Mouse (Mus musculus) heart, adult 2 months (tissue): ENCODE data around the gene Rrm1. TPM values are rescaled to one million over a fixed set of nuclear protein-coding genes. Genes with fewer than 3 reads are reported as not detected.

Experiments used
- DNase-seq, 2 experiments: peaks; one replicate each; pipeline ENCODE4 v3.0.0; 2021
- H3K27ac ChIP-seq: fragments of 200-600 bp; 2 replicates; pipeline ENCODE4 v1.8.1; 2022
- H3K27me3 ChIP-seq: fragments of 200-500 bp; 2 replicates; pipeline ENCODE4 v1.6.1; 2012; ENCODE audit warnings: mild to moderate bottlenecking, low read length, inconsistent platforms, mixed read lengths; ENCODE audit not compliant: control insufficient read depth, insufficient read depth
- H3K36me3 ChIP-seq: fragments of 200-500 bp; 2 replicates; pipeline ENCODE4 v1.6.1; 2012; ENCODE audit warnings: low read length, inconsistent platforms; ENCODE audit not compliant: control insufficient read depth, insufficient read depth
- H3K4me1 ChIP-seq: fragments of 200-500 bp; 2 replicates; pipeline ENCODE4 v1.6.1; 2011; ENCODE audit warnings: low read length; ENCODE audit not compliant: control insufficient read depth, insufficient read depth
- H3K4me3 ChIP-seq: fragments of 200-600 bp; 2 replicates; pipeline ENCODE4 v1.8.1; 2022
- H3K79me2 ChIP-seq: fragments of 200-500 bp; replicated peaks from 2 replicates; pipeline ENCODE4 v1.6.1; 2012; ENCODE audit warnings: mild to moderate bottlenecking, inconsistent platforms, low read length, moderate library complexity, mixed read lengths; ENCODE audit not compliant: control insufficient read depth, insufficient read depth
- H3K9ac ChIP-seq: fragments of 200-500 bp; 2 replicates; pipeline ENCODE4 v1.6.1; 2012; ENCODE audit warnings: low read depth, mild to moderate bottlenecking, control low read depth, inconsistent platforms, low read length, mixed read lengths
- CTCF ChIP-seq: fragments of 200-600 bp; IDR thresholded peaks from 2 replicates; pipeline ENCODE4 v1.8.1; 2022; ENCODE audit warnings: antibody characterized with exemption, mild to moderate bottlenecking, moderate library complexity
- EP300 ChIP-seq: fragments of 200-500 bp; IDR thresholded peaks from 2 replicates; pipeline ENCODE4 v1.6.1; 2011; ENCODE audit warnings: low read depth, low read length, control low read depth; ENCODE audit not compliant: insufficient read depth
- POLR2A ChIP-seq: fragments of 200-500 bp; IDR thresholded peaks from 2 replicates; pipeline ENCODE4 v1.6.1; 2011; ENCODE audit warnings: mild to moderate bottlenecking, low read depth, low read length, control low read depth; ENCODE audit not compliant: insufficient read depth
- WGBS: fragments of 180-500 bp; shearing (Covaris S2); methylation state at CpG from one replicate; pipeline ENCODE4 v1.1.7; 2018; 5-methylcytosine and 5-hydroxymethylcytosine counted together
- intact Hi-C: fragments of 180-260 bp; cut with DNase I; formaldehyde crosslinking; loops from one replicate; pipeline ENCODE4 v1.15.1; 2025
- long read RNA-seq: library from polyadenylated mRNA; stranded (forward); transcript quantifications from one replicate; pipeline ENCODE4 v2.0.0, GENCODE M21; 2021
- polyA plus RNA-seq: library from polyadenylated mRNA; depleted of rRNA; stranded (reverse); fragments of >200 nt; gene quantifications from 2 replicates; pipeline ENCODE4 v1.2.3, GENCODE M21; 2012; rRNA removed
- total RNA-seq, 2 experiments: library from RNA; stranded (reverse); gene quantifications; 2 replicates each; pipeline ENCODE4 v1.2.3; 2021

The Rrm1 gene
- total RNA-seq: 1 to 10 TPM; 9.6 to 9.9 TPM
- 4.4 and 8.1 TPM in 2 replicates for polyA plus RNA-seq
- long read RNA-seq, transcript Rrm1-201 (19 exons, 3,997 nt): major isoform, 18 of 19 reads
- long read RNA-seq, partial matches to known transcripts: 1 of 19 reads
- long read RNA-seq, other reads (novel, unspliced or antisense): 0 of 19 reads

DNA sequence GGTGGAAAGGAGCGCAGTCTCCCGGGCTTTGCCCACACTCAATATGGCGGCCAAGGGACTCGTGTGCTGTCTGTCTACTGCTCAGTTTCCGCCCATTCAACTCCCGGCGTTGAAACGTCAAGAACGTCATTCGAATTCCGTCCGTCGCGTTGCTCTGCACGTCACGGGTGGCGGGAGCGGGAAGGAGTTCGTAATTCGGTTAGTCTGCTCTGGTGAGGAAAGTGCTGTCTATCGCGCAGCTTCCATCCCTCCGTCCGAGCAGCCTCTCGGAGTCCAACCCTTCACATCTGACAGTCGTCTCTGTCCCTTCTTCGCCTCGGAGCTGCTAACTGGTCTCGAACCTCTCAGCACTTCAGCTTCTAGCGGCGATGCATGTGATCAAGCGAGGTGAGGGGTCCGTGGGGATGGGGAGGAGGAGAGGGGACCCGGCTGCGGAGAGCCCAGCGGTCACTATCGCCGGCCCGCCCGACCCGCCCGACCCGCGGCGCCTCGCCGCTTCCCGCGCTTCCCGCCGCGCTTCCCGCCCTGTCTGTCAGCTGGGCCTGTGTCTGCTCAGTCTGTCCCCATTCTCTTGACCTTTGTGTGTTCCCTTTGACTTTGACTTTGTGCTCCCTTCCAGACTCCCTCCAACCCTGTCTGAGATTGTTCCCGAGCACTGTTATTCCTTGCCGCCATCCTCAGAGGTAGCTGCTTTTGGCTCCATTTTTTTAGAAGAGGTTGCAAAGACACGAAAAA lies at the start of gene Rrm1:
Gene Rrm1 (plus strand): TSS at position 39 of the 735 bp plus-strand sequence.
- H3K27me3 ChIP-seq: no peaks in the 10 kb centered on the region
- H3K4me3 ChIP-seq: peak within 1 kb of the TSS; percentile 76
- no peaks in the 10 kb centered on the region for H3K36me3 ChIP-seq
- DNase-seq: peak; percentile 95 to 96
- no peak for TF ChIP-seq CTCF
- TF ChIP-seq EP300: peak; percentile 91
- peak; percentile 71 for TF ChIP-seq POLR2A
- no peaks in the 10 kb centered on the region for H3K4me1 ChIP-seq
- H3K79me2 ChIP-seq: no peaks in the 10 kb centered on the region; the same call in 1 of the 2 replicates
- peak within 1 kb of the TSS; percentile 61 for H3K27ac ChIP-seq
- intact Hi-C loops: no loop called here
- peak within 1 kb of the TSS; percentile 64 for H3K9ac ChIP-seq
- under 1% methylated on average over 56 of the region's 56 CpGs for WGBS

DNA sequence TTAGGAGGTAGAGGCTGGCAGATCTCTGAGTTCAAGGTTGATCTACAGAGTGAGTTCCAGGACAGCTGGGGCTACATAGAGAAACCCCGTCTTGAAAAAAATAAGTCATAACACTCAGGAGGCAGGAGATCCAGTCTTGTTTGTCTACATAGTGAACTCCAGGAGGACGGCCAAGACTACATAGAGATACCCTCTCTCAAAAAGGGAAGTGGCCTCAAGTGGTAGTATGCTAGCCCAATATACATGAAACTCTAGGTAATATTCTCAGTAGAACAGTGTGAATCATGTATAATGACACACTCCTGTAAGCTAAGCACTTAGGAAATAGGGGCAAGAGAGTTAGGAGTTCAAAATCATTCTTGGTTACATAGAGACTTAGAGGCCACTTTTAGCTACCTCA lies 47.6 kb upstream of the Rrm1 start:
- H3K27ac ChIP-seq: no peak overlapping the region
- no peaks in the 10 kb centered on the region for H3K27me3 ChIP-seq
- no peaks in the 10 kb centered on the region for H3K79me2 ChIP-seq
- TF ChIP-seq EP300 (no peak), POLR2A (no peak), CTCF (no peak)
- intact Hi-C loops: no loop called here
- no peak for DNase-seq
- peaks cover 6% of the 10 kb centered on the region for H3K36me3 ChIP-seq
- H3K4me1 ChIP-seq: peaks cover 5% of the 10 kb centered on the region
- 93% methylated on average over 2 of the region's 2 CpGs for WGBS
- no peak overlapping the region for H3K4me3 ChIP-seq
- H3K9ac ChIP-seq: no peak overlapping the region

DNA sequence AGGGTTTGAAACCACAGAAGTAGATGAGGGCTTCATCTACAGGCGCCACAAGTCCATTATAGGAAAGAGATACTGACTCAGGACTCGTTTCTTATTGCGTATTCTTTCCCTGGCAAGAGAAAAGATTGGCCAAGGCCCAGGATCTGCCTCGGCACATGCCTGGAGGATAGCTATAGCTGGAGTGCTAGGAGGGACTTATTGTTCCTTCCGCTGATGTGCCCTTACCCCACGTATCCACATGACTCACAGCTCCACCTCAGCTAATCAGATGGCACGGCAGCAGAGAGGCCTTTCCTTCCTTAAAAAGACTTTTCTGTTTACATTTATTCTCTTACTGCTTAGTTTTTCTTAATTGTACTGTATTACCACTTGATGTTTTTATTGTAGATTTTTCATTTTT lies 45.6 kb upstream of the Rrm1 start:
- peaks cover 2% of the 10 kb centered on the region for H3K4me1 ChIP-seq
- intact Hi-C loops: loop anchor here (5.0 kb wide), 1 partner anchor 49 kb away; no protein-coding TSS in a partner anchor
- H3K27me3 ChIP-seq: no peaks in the 10 kb centered on the region
- no peak overlapping the region for H3K27ac ChIP-seq
- peak in 1 of 2 experiments; percentile 8 for DNase-seq
- no peaks in the 10 kb centered on the region for H3K79me2 ChIP-seq
- WGBS: 40% methylated on average over 7 of the region's 7 CpGs
- no peaks in the 10 kb centered on the region for H3K36me3 ChIP-seq
- TF ChIP-seq CTCF (no peak), EP300 (no peak), POLR2A (no peak)
- H3K4me3 ChIP-seq: no peak overlapping the region
- H3K9ac ChIP-seq: no peak overlapping the region

DNA sequence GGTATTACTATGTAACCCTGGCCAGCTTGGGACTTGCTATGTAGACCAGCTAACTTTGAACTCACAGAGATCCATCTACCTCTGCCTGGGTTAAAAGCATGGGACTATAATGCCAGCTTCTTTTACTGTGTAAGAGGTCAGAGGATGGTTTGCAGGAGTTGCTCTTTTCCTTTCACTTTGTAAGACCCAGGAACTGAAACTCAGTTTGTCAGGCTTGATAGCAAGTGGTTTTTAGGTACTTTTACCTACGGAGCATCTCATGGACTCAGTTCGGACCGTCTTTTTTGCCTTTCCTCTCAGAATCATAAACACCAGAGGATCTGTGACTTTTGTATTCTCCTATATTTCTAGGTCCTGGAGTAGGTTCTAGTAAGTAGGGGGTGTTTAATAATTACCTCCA lies 45.2 kb upstream of the Rrm1 start:
- intact Hi-C loops: loop anchor here (5.0 kb wide), 1 partner anchor 49 kb away; no protein-coding TSS in a partner anchor
- Histone ChIP-seq H3K79me2 (no peaks in the 10 kb centered on the region), H3K27me3 (no peaks in the 10 kb centered on the region), H3K4me3 (no peak overlapping the region), H3K9ac (no peak overlapping the region), H3K27ac (no peak overlapping the region), H3K36me3 (no peaks in the 10 kb centered on the region), H3K4me1 (peaks cover 2% of the 10 kb centered on the region)
- 94% methylated on average over 3 of the region's 3 CpGs for WGBS
- no peak for DNase-seq
- TF ChIP-seq CTCF (no peak), POLR2A (no peak), EP300 (no peak)

DNA sequence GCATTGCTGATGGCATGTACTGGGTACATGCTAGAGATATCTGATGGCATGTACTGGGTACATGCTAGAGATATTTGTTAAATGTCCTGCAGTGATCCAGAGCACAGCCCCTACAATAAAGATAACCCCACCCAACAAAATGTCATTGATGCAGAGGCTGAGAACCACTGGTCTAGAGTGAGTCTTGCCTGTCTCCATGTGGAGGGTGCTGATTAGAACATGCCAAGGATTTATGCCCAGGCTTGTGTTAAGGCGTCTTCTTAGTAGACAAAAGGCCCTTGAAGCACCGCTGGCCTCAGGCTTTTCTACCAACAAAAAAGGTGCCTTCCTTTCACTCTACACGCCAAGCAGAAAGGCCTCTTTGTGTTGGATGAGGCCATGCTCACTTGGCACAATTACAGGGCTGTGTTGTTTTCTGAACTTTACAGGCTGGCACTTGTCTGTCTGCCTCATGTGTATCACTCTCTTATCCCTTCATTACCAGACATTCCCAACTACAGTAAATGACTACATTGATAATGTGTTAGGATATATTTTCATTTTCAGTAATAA lies 42.2 kb upstream of the Rrm1 start:
- TF ChIP-seq EP300 (no peak), CTCF (no peak), POLR2A (no peak)
- Histone ChIP-seq H3K27ac (no peak overlapping the region), H3K9ac (no peak overlapping the region), H3K79me2 (no peaks in the 10 kb centered on the region), H3K36me3 (no peaks in the 10 kb centered on the region), H3K4me3 (no peak overlapping the region), H3K27me3 (no peaks in the 10 kb centered on the region), H3K4me1 (peaks cover 2% of the 10 kb centered on the region)
- 75% methylated on average over 3 of the region's 3 CpGs for WGBS
- intact Hi-C loops: loop anchor here (5.0 kb wide), 1 partner anchor 52 kb away; no protein-coding TSS in a partner anchor
- DNase-seq: no peak

DNA sequence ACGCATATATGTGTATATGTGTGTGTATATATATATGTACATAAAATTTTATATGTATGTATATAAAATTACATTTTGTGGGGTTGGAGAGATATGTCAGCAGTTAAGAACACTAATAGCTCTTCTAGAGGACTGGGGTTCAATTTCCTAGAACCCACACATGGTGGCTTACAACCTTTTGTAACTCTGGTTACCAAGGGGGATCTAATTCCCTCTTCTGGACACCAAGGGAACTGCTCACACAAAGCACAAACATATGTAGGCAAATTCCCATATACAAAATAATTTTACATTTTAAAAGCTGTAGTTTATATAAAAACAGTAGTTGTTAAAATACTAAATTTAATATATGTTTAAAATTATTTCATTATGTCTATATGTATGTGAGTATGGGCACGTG lies 37.4 kb upstream of the Rrm1 start:
- TF ChIP-seq POLR2A (no peak), CTCF (peak; percentile 27; the same call in 1 of the 2 replicates)
- WGBS: 99% methylated on average over 2 of the region's 2 CpGs
- DNase-seq: no peak
- Histone ChIP-seq H3K4me3 (no peak overlapping the region), H3K27me3 (no peaks in the 10 kb centered on the region), H3K27ac (no peak overlapping the region), H3K9ac (no peak overlapping the region), H3K4me1 (peaks cover 2% of the 10 kb centered on the region; the same call in 1 of the 2 replicates), H3K36me3 (no peaks in the 10 kb centered on the region), H3K79me2 (no peaks in the 10 kb centered on the region)
- intact Hi-C loops: no loop called here
